Mouse (Mus musculus) urinary bladder, adult 18-20 months (tissue): ENCODE measurements around the gene Plekhg3.

Experiments used
- DNase-seq, 2 experiments: peaks; one replicate each; pipeline ENCODE4 v3.0.0; 2022; ENCODE audit warnings: low spot score in 2 of 2, mixed read lengths in 2 of 2

The Plekhg3 gene

DNA sequence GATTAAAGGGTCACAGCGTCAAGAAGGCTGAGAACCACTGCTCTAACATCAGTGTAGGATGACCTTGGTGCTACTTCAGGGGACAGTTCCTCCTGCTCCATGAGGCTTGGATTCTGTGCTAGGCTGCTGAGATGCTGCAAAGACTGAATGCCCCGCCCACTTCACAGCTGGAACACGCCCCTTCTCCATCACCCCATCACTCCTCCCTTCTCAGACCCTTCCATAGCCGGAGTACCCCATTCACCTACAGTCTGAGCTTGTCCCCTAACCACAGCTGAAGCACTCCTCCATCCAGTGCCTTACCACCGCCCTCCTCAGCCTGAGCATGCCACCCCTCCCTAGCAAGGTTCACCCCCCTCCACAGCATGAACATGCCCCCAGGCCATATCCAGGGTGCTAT, 89.2 kb downstream of the Plekhg3 start:
- no peak for DNase-seq

DNA sequence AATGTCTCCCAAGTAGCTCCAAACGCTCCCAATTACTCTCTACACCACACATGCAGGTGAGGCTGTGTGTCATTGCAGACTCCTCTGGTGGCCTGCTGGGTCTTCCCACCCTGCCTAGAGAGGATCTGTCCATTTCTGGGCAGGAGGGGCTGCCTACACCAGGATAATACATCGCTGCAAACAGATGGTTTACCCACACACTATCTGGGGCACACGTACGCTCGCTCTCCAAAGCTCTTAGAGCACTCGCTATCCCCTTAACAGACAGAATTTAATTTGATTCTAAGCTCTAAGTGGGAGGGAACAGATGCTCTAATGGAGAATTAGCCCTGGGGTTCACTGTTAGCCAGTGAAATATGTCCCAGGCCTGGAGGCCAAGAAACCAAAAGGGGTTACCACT, 92.7 kb downstream of the Plekhg3 start:
- no peak for DNase-seq
